Mouse (Mus musculus): ENCODE data around the gene Serpinh1.
A peak's percentile ranks its signal among the peaks of the same experiment; 100 is the strongest.
"Not testable (repeated sequence)": the region's sequence is repeated elsewhere in the genome, so short reads cannot be mapped to it uniquely, and the experiment has no call there.

DNA sequence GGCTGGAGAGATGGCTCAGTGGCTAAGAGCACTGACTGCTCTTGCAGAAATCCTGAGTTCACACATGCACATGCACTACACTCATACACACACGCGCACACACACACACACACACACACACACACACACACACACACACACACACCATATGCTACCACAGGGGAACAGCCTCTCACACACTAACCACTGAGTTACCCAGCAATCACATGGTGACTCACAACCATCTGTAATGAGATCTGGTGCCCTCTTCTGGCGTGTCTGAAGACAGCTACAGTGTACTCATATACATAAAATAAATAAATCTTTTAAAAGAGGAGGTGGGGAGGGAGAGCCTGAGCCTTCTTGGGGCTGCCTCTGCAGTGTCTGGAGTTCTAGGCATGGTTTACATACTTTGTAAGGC is 21.3 kb upstream of the Serpinh1 start:
- not testable (repeated sequence) for TF ChIP-seq EP300 (IDR thresholded peaks at IDR 0.05)
- TF ChIP-seq CTCF (IDR thresholded peaks at IDR 0.05) = peak; percentile 62
